Mouse (Mus musculus): ENCODE data around the gene Fyn.

DNA sequence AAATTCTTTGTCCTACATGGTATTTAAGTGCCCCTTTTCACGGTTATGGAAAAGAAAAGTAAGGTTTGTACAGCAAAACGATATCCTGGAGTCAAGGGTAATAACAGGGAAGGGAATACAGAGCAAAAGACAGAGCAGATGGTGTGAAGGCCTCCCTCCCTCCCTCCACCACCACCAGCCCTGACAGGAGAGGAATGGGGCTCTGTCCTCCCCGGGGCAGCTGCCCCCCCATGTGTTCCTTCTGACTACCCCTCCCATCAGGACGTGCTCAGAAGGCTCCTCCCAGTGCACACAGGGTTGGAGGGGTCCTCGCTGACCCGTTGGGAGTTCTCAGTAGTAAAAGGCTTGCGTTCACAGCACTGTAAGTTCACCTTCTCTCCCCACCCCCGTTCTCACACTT, 149.6 kb downstream of the Fyn start:
- TF ChIP-seq CTCF (IDR thresholded peaks at IDR 0.05; ENCODE audit: borderline replicate concordance, extremely low read depth, insufficient read depth, insufficient read length) (no peak), POLR2A (IDR thresholded peaks at IDR 0.05; ENCODE audit: borderline replicate concordance, extremely low read depth, insufficient read depth, insufficient read length, poor library complexity, severe bottlenecking) (no peak)

Data from brain, embryonic 14.5 days (tissue).